Mouse (Mus musculus): Measurements from ENCODE around the gene Gstt3. TPM values are rescaled to one million over a fixed set of nuclear protein-coding genes. Genes with fewer than 3 reads are reported as not detected.

The Gstt3 gene
- polyA plus RNA-seq, 1 experiment: 8.7 TPM

- TF ChIP-seq POLR2A (IDR thresholded peaks at IDR 0.05; ENCODE audit: borderline replicate concordance, insufficient read depth, low read length): no peak
- TF ChIP-seq CTCF (IDR thresholded peaks at IDR 0.05; ENCODE audit: borderline replicate concordance, insufficient read depth, low read depth, low read length): no peak
- Histone ChIP-seq H3K27me3 (ENCODE audit: control insufficient read depth, insufficient read depth, low read length) (no peaks in the 10 kb centered on the region), H3K4me1 (ENCODE audit: control insufficient read depth, insufficient read depth, low read length) (peaks cover 2% of the 10 kb centered on the region), H3K27ac (ENCODE audit: insufficient read depth, low read length) (no peak within 1 kb of the TSS), H3K4me3 (replicated peaks; ENCODE audit: insufficient read depth, low read depth, low read length) (no peak within 1 kb of the TSS)
- WGBS: 93% methylated on average over 2 of the region's 2 CpGs
- no peak for DNase-seq
These were observed 41.2 kb upstream of the Gstt3 start, which contains the start of gene Gstt4 for GRCm38 (mm10) chr10:75822443-75822842. Gene Gstt4, minus strand, starts transcription at chr10:75822543.

DNA sequence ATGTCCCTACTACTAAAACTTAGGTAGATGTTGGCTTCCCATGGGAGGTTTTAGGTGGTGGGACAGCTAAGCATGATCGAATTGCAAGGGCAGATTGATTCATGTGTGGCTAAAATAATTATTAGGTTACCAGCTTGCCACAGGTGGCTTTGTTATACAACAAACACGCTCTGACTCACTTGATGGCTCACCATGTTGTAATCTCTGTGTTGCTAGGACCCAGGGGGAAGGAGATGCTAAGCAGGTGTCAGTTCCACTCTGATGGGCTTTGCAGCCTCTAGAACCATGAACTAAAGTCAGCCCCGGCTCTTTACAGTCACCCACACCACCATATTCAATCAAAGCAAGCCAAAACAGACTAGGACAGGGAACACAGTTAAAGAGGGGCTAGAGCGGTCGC is 38.7 kb upstream of the Gstt3 start:
- no peaks in the 10 kb centered on the region for H3K27me3 ChIP-seq (ENCODE audit: control insufficient read depth, insufficient read depth, low read length)
- no peak for DNase-seq
- H3K27ac ChIP-seq (ENCODE audit: insufficient read depth, low read length): no peak overlapping the region
- no peak overlapping the region for H3K4me3 ChIP-seq (replicated peaks; ENCODE audit: insufficient read depth, low read depth, low read length)
- H3K4me1 ChIP-seq (ENCODE audit: control insufficient read depth, insufficient read depth, low read length): no peaks in the 10 kb centered on the region
- TF ChIP-seq CTCF (IDR thresholded peaks at IDR 0.05; ENCODE audit: borderline replicate concordance, insufficient read depth, low read depth, low read length) (no peak), POLR2A (IDR thresholded peaks at IDR 0.05; ENCODE audit: borderline replicate concordance, insufficient read depth, low read length) (no peak)
- 84% methylated on average over 5 of the region's 5 CpGs for WGBS

GRCm38 (mm10) chr10:75818641-75819040 is 37.4 kb upstream of the Gstt3 start:
- no peak overlapping the region for H3K4me3 ChIP-seq (replicated peaks; ENCODE audit: insufficient read depth, low read depth, low read length)
- H3K4me1 ChIP-seq (ENCODE audit: control insufficient read depth, insufficient read depth, low read length): no peaks in the 10 kb centered on the region
- no peak overlapping the region for H3K27ac ChIP-seq (ENCODE audit: insufficient read depth, low read length)
- H3K27me3 ChIP-seq (ENCODE audit: control insufficient read depth, insufficient read depth, low read length): no peaks in the 10 kb centered on the region
- no peak for DNase-seq
- WGBS: 65% methylated on average over 10 of the region's 10 CpGs
- TF ChIP-seq POLR2A (IDR thresholded peaks at IDR 0.05; ENCODE audit: borderline replicate concordance, insufficient read depth, low read length) (no peak), CTCF (IDR thresholded peaks at IDR 0.05; ENCODE audit: borderline replicate concordance, insufficient read depth, low read depth, low read length) (no peak)

- no peak for DNase-seq
- no peak for TF ChIP-seq POLR2A (IDR thresholded peaks at IDR 0.05; ENCODE audit: borderline replicate concordance, insufficient read depth, low read length)
- no peak for TF ChIP-seq CTCF (IDR thresholded peaks at IDR 0.05; ENCODE audit: borderline replicate concordance, insufficient read depth, low read depth, low read length)
- Histone ChIP-seq H3K27ac (ENCODE audit: insufficient read depth, low read length) (no peak overlapping the region), H3K27me3 (ENCODE audit: control insufficient read depth, insufficient read depth, low read length) (no peaks in the 10 kb centered on the region), H3K4me1 (ENCODE audit: control insufficient read depth, insufficient read depth, low read length) (no peaks in the 10 kb centered on the region), H3K4me3 (replicated peaks; ENCODE audit: insufficient read depth, low read depth, low read length) (no peak overlapping the region)
- 69% methylated on average over 2 of the region's 2 CpGs for WGBS
These were observed 23.0 kb upstream of the Gstt3 start for GRCm38 (mm10) chr10:75804217-75804616.

DNA sequence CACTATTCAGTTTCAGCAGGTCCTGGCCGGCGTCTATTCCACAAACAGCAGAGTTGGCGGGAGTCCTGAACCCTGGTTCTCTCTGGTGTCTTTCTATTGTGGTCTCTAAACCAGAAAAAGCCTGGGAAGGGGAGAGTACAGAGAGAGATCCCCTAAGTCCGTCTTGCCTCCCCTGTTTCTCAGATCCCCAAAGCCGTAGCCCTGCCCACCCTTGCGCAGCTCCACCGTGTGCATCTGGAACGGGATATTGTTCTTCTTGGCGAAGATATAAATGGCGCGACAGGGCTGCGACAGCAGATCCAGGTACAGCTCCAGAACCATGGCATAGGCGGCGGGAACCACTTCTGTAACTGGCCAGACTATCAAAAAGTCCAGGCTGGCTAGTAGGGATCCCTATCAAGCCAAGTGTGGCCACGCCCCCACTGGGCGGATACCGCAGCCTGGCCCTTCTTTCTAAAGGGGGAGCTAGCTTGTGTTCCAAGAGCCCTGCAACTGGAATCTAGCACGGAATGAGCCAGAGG is 17.0 kb upstream of the Gstt3 start, which contains the start of gene Gstt1:
Gstt1 (minus strand) TSS at position 409 of the 521 bp plus-strand sequence.
- H3K27me3 ChIP-seq (ENCODE audit: control insufficient read depth, insufficient read depth, low read length): no peaks in the 10 kb centered on the region
- H3K4me3 ChIP-seq (replicated peaks; ENCODE audit: insufficient read depth, low read depth, low read length): peak within 1 kb of the TSS; percentile 93
- peaks cover 4% of the 10 kb centered on the region for H3K4me1 ChIP-seq (ENCODE audit: control insufficient read depth, insufficient read depth, low read length)
- peak within 1 kb of the TSS; percentile 90 for H3K27ac ChIP-seq (ENCODE audit: insufficient read depth, low read length)
- DNase-seq: peak; percentile 72 to 75
- 2% methylated on average over 18 of the region's 18 CpGs for WGBS
- TF ChIP-seq CTCF (IDR thresholded peaks at IDR 0.05; ENCODE audit: borderline replicate concordance, insufficient read depth, low read depth, low read length) (no peak), POLR2A (IDR thresholded peaks at IDR 0.05; ENCODE audit: borderline replicate concordance, insufficient read depth, low read length) (peak; percentile 54; the same call in 1 of the 2 replicates)

- peak; percentile 79 to 80 for DNase-seq
- peak overlapping the region; percentile 90 for H3K27ac ChIP-seq (ENCODE audit: insufficient read depth, low read length)
- H3K27me3 ChIP-seq (ENCODE audit: control insufficient read depth, insufficient read depth, low read length): no peaks in the 10 kb centered on the region
- H3K4me1 ChIP-seq (ENCODE audit: control insufficient read depth, insufficient read depth, low read length): peaks cover 4% of the 10 kb centered on the region
- WGBS: 1% methylated on average over 12 of the region's 12 CpGs
- TF ChIP-seq CTCF (IDR thresholded peaks at IDR 0.05; ENCODE audit: borderline replicate concordance, insufficient read depth, low read depth, low read length) (no peak), POLR2A (IDR thresholded peaks at IDR 0.05; ENCODE audit: borderline replicate concordance, insufficient read depth, low read length) (peak; percentile 49; the same call in 1 of the 2 replicates)
- peak overlapping the region; percentile 93 for H3K4me3 ChIP-seq (replicated peaks; ENCODE audit: insufficient read depth, low read depth, low read length)
These were observed 16.5 kb upstream of the Gstt3 start for GRCm38 (mm10) chr10:75797619-75798175.

DNA sequence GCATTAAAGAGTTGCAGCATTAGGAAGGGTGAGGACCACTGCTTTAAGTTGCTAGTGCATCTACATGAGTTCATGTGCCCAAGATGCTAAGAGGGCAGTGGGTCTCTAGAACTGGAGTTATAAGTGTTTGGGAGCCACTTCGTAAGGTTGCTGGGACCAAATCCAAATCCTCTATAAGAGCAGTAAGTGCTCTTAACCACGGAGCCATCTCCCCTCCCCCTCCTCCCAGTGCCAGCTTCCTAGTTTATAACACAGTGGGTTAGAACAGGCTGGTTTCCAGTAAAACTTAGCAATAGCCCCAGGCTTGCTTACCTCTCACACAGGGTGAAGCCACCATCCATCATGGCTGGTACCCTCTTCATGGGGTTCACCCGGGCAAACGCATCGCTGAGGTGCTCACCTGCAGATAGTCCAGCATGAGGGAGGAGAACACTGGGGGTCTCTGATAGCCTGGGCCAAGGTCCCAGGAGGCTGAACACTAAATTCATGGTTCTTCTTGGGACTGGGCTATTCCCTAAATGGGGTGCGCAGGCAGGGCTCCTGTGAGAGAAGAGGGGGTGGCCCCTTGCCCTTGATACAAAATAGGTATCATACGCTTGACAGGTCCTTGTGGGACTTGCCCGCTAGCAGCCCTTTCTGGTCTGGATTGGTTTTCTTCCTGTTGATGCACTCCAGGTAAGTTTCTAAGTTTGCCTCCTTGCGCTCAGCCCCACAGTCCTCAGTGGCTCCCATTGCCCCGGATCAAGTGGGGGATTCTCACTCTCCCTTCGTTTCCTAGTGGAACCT is 15.7 kb upstream of the Gstt3 start:
- Histone ChIP-seq H3K4me3 (replicated peaks; ENCODE audit: insufficient read depth, low read depth, low read length) (peak overlapping the region; percentile 53), H3K27me3 (ENCODE audit: control insufficient read depth, insufficient read depth, low read length) (no peaks in the 10 kb centered on the region), H3K4me1 (ENCODE audit: control insufficient read depth, insufficient read depth, low read length) (peaks cover 4% of the 10 kb centered on the region), H3K27ac (ENCODE audit: insufficient read depth, low read length) (no peak overlapping the region)
- WGBS: 54% methylated on average over 11 of the region's 11 CpGs
- DNase-seq: peak in 1 of 2 experiments; percentile 19
- TF ChIP-seq CTCF (IDR thresholded peaks at IDR 0.05; ENCODE audit: borderline replicate concordance, insufficient read depth, low read depth, low read length) (no peak), POLR2A (IDR thresholded peaks at IDR 0.05; ENCODE audit: borderline replicate concordance, insufficient read depth, low read length) (no peak)
